Mouse (Mus musculus): ENCODE measurements around the gene Ccdc121. TPM values are rescaled to one million over a fixed set of nuclear protein-coding genes. Genes with fewer than 3 reads are reported as not detected.
"Not testable (repeated sequence)": the region's sequence is repeated elsewhere in the genome, so short reads cannot be mapped to it uniquely, and the experiment has no call there.

The Ccdc121 gene
- total RNA-seq, 1 experiment from 2014 or later, result not detected

GRCm38 (mm10) chr1:181510855-181511254 lies 396 bp downstream of the Ccdc121 start:
- not testable (repeated sequence) for DNase-seq

DNA sequence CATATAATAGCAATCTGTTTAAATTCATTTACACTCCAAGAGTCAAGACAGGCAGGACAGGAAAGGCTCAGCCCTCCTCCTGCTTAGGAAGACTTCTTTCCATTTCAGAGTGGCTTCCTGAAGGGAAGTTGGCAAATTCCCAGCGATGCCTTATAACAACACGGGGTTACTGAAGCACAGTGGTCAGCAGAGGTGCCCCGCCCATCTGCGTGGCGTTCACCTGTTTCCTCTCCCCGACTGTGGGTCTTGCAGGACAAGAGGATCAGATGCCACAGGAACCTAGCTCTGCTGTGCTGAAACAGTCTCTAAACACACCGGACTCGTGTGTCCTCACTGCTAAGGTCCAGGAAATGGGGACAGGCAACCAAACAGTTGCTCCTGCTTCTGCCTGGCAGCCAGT lies 5.9 kb downstream of the Ccdc121 start:
- DNase-seq, result no peak

DNA sequence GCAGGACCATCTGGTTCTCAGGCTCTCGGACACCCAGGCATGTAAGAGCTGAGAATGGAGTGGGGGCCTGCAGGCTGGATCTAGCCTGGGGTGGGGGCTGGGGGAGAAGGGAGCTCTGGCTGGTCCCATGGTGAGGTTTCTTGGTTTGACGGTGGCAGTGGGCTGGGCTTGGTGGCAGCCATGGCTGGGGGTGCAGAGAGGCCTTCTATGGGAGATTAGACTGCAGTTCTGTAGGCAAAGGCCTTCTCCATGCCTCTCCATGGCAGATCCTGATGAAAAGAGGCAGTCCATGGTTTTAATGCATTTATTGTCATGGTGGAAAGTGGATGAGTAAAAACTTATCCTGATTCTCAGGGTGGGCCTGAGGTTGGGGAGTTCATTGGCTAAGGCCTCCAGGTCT lies 7.8 kb downstream of the Ccdc121 start:
- DNase-seq, result no peak

- no peak for DNase-seq
Measured at GRCm38 (mm10) chr1:181484696-181485095, 26.6 kb downstream of the Ccdc121 start.

- DNase-seq, result no peak
Measured at GRCm38 (mm10) chr1:181476557-181476956, 34.7 kb downstream of the Ccdc121 start.

- no peak for DNase-seq
Measured at GRCm38 (mm10) chr1:181476141-181476540, 35.1 kb downstream of the Ccdc121 start.

DNA sequence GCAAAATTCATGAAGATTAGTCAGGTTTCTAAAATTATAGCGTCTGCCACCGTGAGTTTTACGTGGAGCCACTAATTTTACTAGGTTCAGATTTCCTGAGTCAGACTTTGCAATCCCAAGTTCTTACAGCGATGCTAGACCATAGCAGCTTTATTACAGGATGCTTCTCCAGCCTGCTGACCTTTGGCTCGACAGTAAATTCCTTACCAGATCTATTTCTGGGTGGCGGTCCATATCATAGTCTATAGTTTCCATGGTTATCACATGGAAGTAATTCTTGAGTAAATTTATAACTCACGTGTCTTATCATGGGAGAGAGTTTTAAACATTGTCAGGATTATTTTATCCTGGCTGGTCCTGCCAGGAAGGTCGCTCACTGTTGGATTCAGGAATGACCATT lies 41.8 kb downstream of the Ccdc121 start:
- DNase-seq, result no peak

GRCm38 (mm10) chr1:181467321-181467670 lies 44.0 kb downstream of the Ccdc121 start:
- no peak for DNase-seq

GRCm38 (mm10) chr1:181466601-181467320 lies 44.5 kb downstream of the Ccdc121 start:
- no peak for DNase-seq

DNA sequence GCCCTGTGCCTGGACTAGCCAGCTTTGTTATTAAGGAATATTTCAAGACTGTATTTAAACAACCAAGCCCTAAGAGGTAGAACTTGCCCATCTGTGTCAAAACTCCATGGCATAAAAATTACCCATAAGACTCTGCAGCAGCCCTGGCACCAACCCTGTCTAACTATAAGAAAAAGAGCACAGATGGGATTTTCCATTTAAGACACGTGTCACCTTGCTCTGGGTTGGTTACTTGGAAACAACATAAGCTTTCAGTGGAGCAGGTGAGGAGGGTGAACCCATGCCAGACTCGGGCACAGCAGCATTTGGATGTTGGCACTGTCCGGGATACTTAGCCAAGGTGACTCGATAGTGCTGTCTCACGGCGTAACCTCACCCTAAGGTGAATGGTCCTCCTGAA lies 45.2 kb downstream of the Ccdc121 start:
- DNase-seq, result no peak

DNA sequence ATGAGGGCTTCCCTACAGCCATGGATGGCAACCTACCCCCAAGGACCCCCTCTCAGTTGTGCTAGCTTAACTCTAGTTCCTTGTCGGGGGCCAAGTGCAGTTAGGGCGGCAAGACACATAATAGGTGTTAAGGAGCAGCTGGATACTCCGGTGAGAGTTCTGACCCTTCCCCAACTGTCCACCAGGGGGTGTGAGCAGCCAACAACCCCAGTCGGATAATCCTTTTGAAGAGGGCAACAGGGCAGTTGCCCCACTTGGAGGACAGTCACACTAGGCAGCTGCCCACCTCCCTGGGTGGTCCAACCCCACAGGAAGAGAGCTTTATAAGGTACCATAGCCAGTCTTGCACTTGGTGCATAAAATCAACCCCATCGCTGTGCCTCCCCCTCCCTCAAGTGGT lies 46.2 kb downstream of the Ccdc121 start:
- peak; percentile 34 for DNase-seq

GRCm38 (mm10) chr1:181462906-181463179 lies 48.4 kb downstream of the Ccdc121 start:
- DNase-seq, result no peak

GRCm38 (mm10) chr1:181462051-181462905 lies 49.0 kb downstream of the Ccdc121 start:
- no peak for DNase-seq

DNA sequence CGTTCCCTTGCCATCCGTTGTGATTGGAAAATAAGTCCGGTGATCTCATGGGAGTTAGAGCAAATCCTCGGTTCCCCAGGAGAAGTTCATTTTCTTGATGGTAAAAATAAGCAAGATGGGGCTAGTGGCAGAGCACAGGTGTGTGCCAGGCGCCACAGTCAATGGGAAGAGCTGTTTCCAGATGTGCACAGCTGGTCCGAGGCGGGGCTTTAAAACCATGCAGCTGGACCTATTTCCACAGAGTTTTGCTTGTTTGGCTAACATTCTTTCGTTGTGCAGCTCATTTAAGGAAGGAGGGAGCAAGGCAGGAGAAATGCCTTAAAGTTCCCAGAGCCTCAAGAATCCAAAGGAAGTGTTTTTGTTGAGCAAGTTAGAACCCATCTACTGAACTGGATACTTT lies 49.8 kb downstream of the Ccdc121 start:
- DNase-seq, result no peak

DNA sequence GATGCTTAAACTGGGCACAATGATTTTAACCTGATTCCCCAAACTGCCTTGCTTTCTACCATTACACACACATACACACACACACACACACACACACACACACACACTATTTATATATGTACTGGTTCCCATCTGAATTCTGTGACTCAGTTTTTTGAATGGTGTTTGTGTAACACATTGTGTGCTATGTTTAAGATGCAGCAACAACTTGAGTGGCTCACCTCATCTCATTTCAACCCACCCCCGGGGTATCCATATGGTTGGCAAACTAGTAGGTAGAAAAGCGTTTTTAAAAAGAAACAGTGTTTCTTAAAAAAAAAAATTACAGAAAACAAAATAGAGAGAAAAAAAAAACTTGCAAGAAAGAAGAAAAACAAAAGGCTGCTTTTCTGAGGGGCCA lies 51.0 kb downstream of the Ccdc121 start:
- DNase-seq, result no peak

Other genes starting within 250 kb of the Ccdc121 start
- not detected in 2 replicates for gene Cnih3, start 158.8 kb downstream of the Ccdc121 start, total RNA-seq (2021)
- 0.09 TPM in 1 of 2 replicates, not detected in the other for gene Dnah14, start 65.1 kb upstream of the Ccdc121 start, total RNA-seq (2021)